Comparison of ENCODE assay signal across 10 mouse cellular contexts in the genomic region with DNA sequence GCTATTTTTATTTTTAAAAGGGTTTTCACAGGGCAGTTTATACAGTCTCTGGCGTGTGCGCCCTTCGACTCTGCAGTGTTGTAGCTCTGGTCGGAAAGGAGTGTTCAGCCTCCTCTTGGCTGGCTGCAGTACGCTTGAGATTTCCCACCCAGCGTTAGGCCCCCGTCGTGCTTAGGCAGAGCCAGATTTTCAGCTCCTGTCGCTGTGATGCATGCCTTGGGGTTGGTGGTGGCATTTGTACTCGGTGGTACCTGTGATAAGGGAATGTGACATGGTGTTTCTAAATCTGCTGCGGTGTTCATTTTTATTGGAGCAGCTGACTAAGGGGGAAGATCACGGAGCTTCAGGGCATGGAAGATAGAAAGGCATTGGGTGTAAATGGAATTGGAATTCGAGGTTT.
A peak's percentile ranks its signal among the peaks of the same experiment; 100 is the strongest.
DNase-seq lines count a peak whose midpoint lies in the region; ATAC-seq lines count a peak whose summit lies in the region.
"Had no signal": no experiment of that assay in that cellular context is flagged by ENCODE, and none has a peak within 500 bp of the region (broad histone marks: within the 10 kb centered on the region; RNA-seq: fewer than 3 reads in every experiment).

No protein-coding gene starts in this region.

- no peaks in the 10 kb centered on the region for H3K9me3 ChIP-seq in intestine, embryonic 14.5 days (ENCODE audit: control insufficient read depth, low read length)
- no peaks in the 10 kb centered on the region for H3K9me3 ChIP-seq in intestine, embryonic 15.5 days
- H3K9me3 ChIP-seq in embryonic facial prominence, embryonic 12.5 days = no peaks in the 10 kb centered on the region
- no peaks in the 10 kb centered on the region for H3K9me3 ChIP-seq in heart, embryonic 16.5 days (replicated peaks; ENCODE audit: control insufficient read depth, low read length)
- no peaks in the 10 kb centered on the region for H3K9me3 ChIP-seq in midbrain, embryonic 14.5 days (ENCODE audit: control insufficient read depth, low read length)
- H3K9me3 ChIP-seq: liver, embryonic 12.5 days had no signal

- ATAC-seq in intestine, embryonic 14.5 days (replicated peaks; ENCODE audit: low FRiP score, low TSS enrichment, low read depth) = no peak
- ATAC-seq in intestine, embryonic 15.5 days = no peak
- no peak for ATAC-seq in embryonic facial prominence, embryonic 12.5 days (ENCODE audit: insufficient number of reproducible peaks, insufficient read depth, low FRiP score, low TSS enrichment)
- peak; percentile 49 for ATAC-seq in heart, embryonic 16.5 days (replicated peaks; ENCODE audit: extremely low read depth, insufficient read depth, low FRiP score)
- no peak for ATAC-seq in midbrain, embryonic 14.5 days (ENCODE audit: low FRiP score, low TSS enrichment)
- ATAC-seq: liver, embryonic 12.5 days had no signal

- DNase-seq in intestine, embryonic 14.5 days (ENCODE audit: low spot score) = peak; percentile 50
- peak; percentile 25 for DNase-seq in midbrain, embryonic 14.5 days
- DNase-seq in kidney, postnatal 10 days = no peak
- DNase-seq in adrenal gland, postnatal 10 days = no peak
- DNase-seq: kidney, adult 11 months; thymus, postnatal 14 days had no signal

- no peak overlapping the region for H3K4me2 ChIP-seq in intestine, embryonic 14.5 days (ENCODE audit: low read length)
- no peak overlapping the region for H3K4me2 ChIP-seq in intestine, embryonic 15.5 days (replicated peaks)
- no peak overlapping the region for H3K4me2 ChIP-seq in embryonic facial prominence, embryonic 12.5 days (replicated peaks)
- H3K4me2 ChIP-seq in heart, embryonic 16.5 days (ENCODE audit: low read depth, low read length) = peak overlapping the region; percentile 39
- no peak overlapping the region for H3K4me2 ChIP-seq in midbrain, embryonic 14.5 days (ENCODE audit: low read length)
- H3K4me2 ChIP-seq: liver, embryonic 12.5 days had no signal

- no peak overlapping the region for H3K4me3 ChIP-seq in intestine, embryonic 14.5 days (ENCODE audit: low read depth, low read length)
- H3K4me3 ChIP-seq in intestine, embryonic 15.5 days (replicated peaks) = no peak overlapping the region
- H3K4me3 ChIP-seq in embryonic facial prominence, embryonic 12.5 days = no peak overlapping the region
- no peak overlapping the region; the same call in 1 of the 2 replicates for H3K4me3 ChIP-seq in heart, embryonic 16.5 days (ENCODE audit: low read length)
- H3K4me3 ChIP-seq in midbrain, embryonic 14.5 days (replicated peaks; ENCODE audit: low read depth, low read length) = no peak overlapping the region
- H3K4me3 ChIP-seq: liver, embryonic 12.5 days had no signal

- peaks cover 22% of the 10 kb centered on the region for H3K4me1 ChIP-seq in intestine, embryonic 14.5 days (replicated peaks; ENCODE audit: control insufficient read depth, insufficient read depth, low read length)
- H3K4me1 ChIP-seq in intestine, embryonic 15.5 days (replicated peaks) = peaks cover 23% of the 10 kb centered on the region
- peaks cover 44% of the 10 kb centered on the region for H3K4me1 ChIP-seq in embryonic facial prominence, embryonic 12.5 days
- H3K4me1 ChIP-seq in heart, embryonic 16.5 days (ENCODE audit: control insufficient read depth, insufficient read depth, low read length) = peaks cover 40% of the 10 kb centered on the region
- peaks cover 19% of the 10 kb centered on the region; the same call in 1 of the 2 replicates for H3K4me1 ChIP-seq in midbrain, embryonic 14.5 days (ENCODE audit: control insufficient read depth, insufficient read depth, low read length)

- WGBS in intestine, embryonic 14.5 days = 60% methylated on average over 13 of the region's 13 CpGs
- 65% methylated on average over 13 of the region's 13 CpGs for WGBS in intestine, embryonic 15.5 days
- 42% methylated on average over 13 of the region's 13 CpGs for WGBS in embryonic facial prominence, embryonic 12.5 days
- 38% methylated on average over 13 of the region's 13 CpGs for WGBS in heart, embryonic 16.5 days
- whole genome bisulfite sequencing in midbrain, embryonic 14.5 days = 59% methylated on average over 13 of the region's 13 CpGs

- H3K36me3 ChIP-seq in intestine, embryonic 14.5 days (ENCODE audit: control insufficient read depth, insufficient read depth, low read length) = no peaks in the 10 kb centered on the region
- H3K36me3 ChIP-seq in intestine, embryonic 15.5 days = no peaks in the 10 kb centered on the region
- no peaks in the 10 kb centered on the region for H3K36me3 ChIP-seq in embryonic facial prominence, embryonic 12.5 days
- H3K36me3 ChIP-seq in heart, embryonic 16.5 days (ENCODE audit: control insufficient read depth, insufficient read depth) = no peaks in the 10 kb centered on the region
- no peaks in the 10 kb centered on the region for H3K36me3 ChIP-seq in midbrain, embryonic 14.5 days (ENCODE audit: control insufficient read depth, insufficient read depth, low read length)
- H3K36me3 ChIP-seq: liver, embryonic 12.5 days had no signal

- no peaks in the 10 kb centered on the region for H3K27me3 ChIP-seq in intestine, embryonic 14.5 days (replicated peaks; ENCODE audit: control insufficient read depth, insufficient read depth, low read length)
- no peaks in the 10 kb centered on the region for H3K27me3 ChIP-seq in intestine, embryonic 15.5 days (replicated peaks)
- no peaks in the 10 kb centered on the region for H3K27me3 ChIP-seq in embryonic facial prominence, embryonic 12.5 days
- no peaks in the 10 kb centered on the region for H3K27me3 ChIP-seq in heart, embryonic 16.5 days (ENCODE audit: control insufficient read depth, insufficient read depth, low read length)
- no peaks in the 10 kb centered on the region for H3K27me3 ChIP-seq in midbrain, embryonic 14.5 days (ENCODE audit: control insufficient read depth, insufficient read depth, low read length)
- H3K27me3 ChIP-seq: liver, embryonic 12.5 days had no signal

- no peak overlapping the region for H3K9ac ChIP-seq in intestine, embryonic 14.5 days (ENCODE audit: low read length)
- H3K9ac ChIP-seq in intestine, embryonic 15.5 days = no peak overlapping the region
- no peak overlapping the region for H3K9ac ChIP-seq in embryonic facial prominence, embryonic 12.5 days
- peak overlapping the region; percentile 11; the same call in 1 of the 2 replicates for H3K9ac ChIP-seq in heart, embryonic 16.5 days (ENCODE audit: low read length)
- H3K9ac ChIP-seq in midbrain, embryonic 14.5 days (replicated peaks; ENCODE audit: low read length) = no peak overlapping the region
- H3K9ac ChIP-seq: liver, embryonic 12.5 days had no signal

- H3K27ac ChIP-seq in intestine, embryonic 14.5 days (ENCODE audit: low read depth) = no peak overlapping the region
- no peak overlapping the region for H3K27ac ChIP-seq in intestine, embryonic 15.5 days
- H3K27ac ChIP-seq in embryonic facial prominence, embryonic 12.5 days = peak overlapping the region; percentile 73
- peak overlapping the region; percentile 82 for H3K27ac ChIP-seq in heart, embryonic 16.5 days (ENCODE audit: low read length)
- 0 out of 2 replicates have a peak overlapping the region, but pooled peaks have one; percentile 49 for H3K27ac ChIP-seq in midbrain, embryonic 14.5 days (replicated peaks; ENCODE audit: low read depth, low read length)
- H3K27ac ChIP-seq: liver, embryonic 12.5 days had no signal

Comparison
In these comparisons a context has a peak if more than half of its experiments do, and no peak if none do; other contexts are left out.
1. DNase-seq: peak in intestine, embryonic 14.5 days (single experiment) and midbrain, embryonic 14.5 days (single experiment); none in kidney, postnatal 10 days (single experiment) and adrenal gland, postnatal 10 days (single experiment).
2. H3K27ac ChIP-seq: peak in embryonic facial prominence, embryonic 12.5 days (single experiment), heart, embryonic 16.5 days (single experiment) and midbrain, embryonic 14.5 days (single experiment); none in intestine, embryonic 14.5 days (single experiment) and intestine, embryonic 15.5 days (single experiment).